Mouse (Mus musculus) hindbrain, embryonic 12.5 days (tissue): ENCODE measurements at regions not wholly inside any gene's neighbourhood (a gene's known extent, or its start where the extent isn't known, plus 50 kb on each side); places are given as distances from the start of the nearest gene placed in this dataset.
A peak's percentile ranks its signal among the peaks of the same experiment; 100 is the strongest.

Experiments
- ATAC-seq: fragments of 200-750 bp; cut with Nextera tagmentation; 2 replicates; pipeline ENCODE4 v1.8.0; 2017; ENCODE audit warnings: moderate TSS enrichment; ENCODE audit not compliant: low FRiP score
- H3K27ac ChIP-seq: fragments of 300-500 bp; sonication (generic); 2 replicates; pipeline ENCODE4 v1.5.1; 2016; ENCODE audit warnings: mild to moderate bottlenecking
- H3K27me3 ChIP-seq: fragments of 300-500 bp; sonication (generic); 2 replicates; pipeline ENCODE4 v1.6.1; 2016; ENCODE audit warnings: mild to moderate bottlenecking
- H3K36me3 ChIP-seq: fragments of 300-500 bp; sonication (generic); 2 replicates; pipeline ENCODE4 v1.6.1; 2016; ENCODE audit warnings: mild to moderate bottlenecking
- H3K4me1 ChIP-seq: fragments of 300-500 bp; sonication (generic); 2 replicates; pipeline ENCODE4 v1.6.1; 2016
- H3K4me2 ChIP-seq: fragments of 300-500 bp; sonication (generic); replicated peaks from 2 replicates; pipeline ENCODE4 v1.6.1; 2016; ENCODE audit warnings: mild to moderate bottlenecking
- H3K4me3 ChIP-seq: fragments of 300-500 bp; sonication (generic); 2 replicates; pipeline ENCODE4 v1.5.1; 2016; ENCODE audit warnings: mild to moderate bottlenecking
- H3K9ac ChIP-seq: fragments of 300-500 bp; sonication (generic); 2 replicates; pipeline ENCODE4 v1.6.1; 2016; ENCODE audit warnings: mild to moderate bottlenecking, moderate library complexity
- H3K9me3 ChIP-seq: fragments of 300-500 bp; sonication (generic); replicated peaks from 2 replicates; pipeline ENCODE4 v1.6.1; 2016; ENCODE audit warnings: mild to moderate bottlenecking
- WGBS: fragments of 180-500 bp; shearing (Covaris S2); methylation state at CpG from one replicate; pipeline ENCODE4 v1.1.7; 2016; 5-methylcytosine and 5-hydroxymethylcytosine counted together

- Histone ChIP-seq H3K4me2 (no peak overlapping the region), H3K4me3 (no peak overlapping the region), H3K4me1 (0 out of 2 replicates have a peak, but pooled peaks cover 2% of the 10 kb centered on the region), H3K9me3 (no peaks in the 10 kb centered on the region), H3K9ac (no peak overlapping the region), H3K36me3 (no peaks in the 10 kb centered on the region), H3K27ac (no peak overlapping the region), H3K27me3 (no peaks in the 10 kb centered on the region)
- 90% methylated on average over 5 of the region's 5 CpGs for WGBS
- no peak for ATAC-seq
These were observed 79.8 kb upstream of the Tnik start for GRCm38 (mm10) chr3:28183061-28183762.

- no peak for ATAC-seq
- no peaks in the 10 kb centered on the region for H3K27me3 ChIP-seq
- no peak overlapping the region for H3K4me2 ChIP-seq
- no peak overlapping the region for H3K4me3 ChIP-seq
- 10% methylated on average over 1 of the region's 1 CpGs for whole genome bisulfite sequencing
- peak overlapping the region; percentile 71 for H3K27ac ChIP-seq
- 0 out of 2 replicates have a peak, but pooled peaks cover 2% of the 10 kb centered on the region for H3K4me1 ChIP-seq
- H3K36me3 ChIP-seq = no peaks in the 10 kb centered on the region
- H3K9ac ChIP-seq = no peak overlapping the region
- no peaks in the 10 kb centered on the region for H3K9me3 ChIP-seq
These were observed 77.5 kb upstream of the Tnik start for GRCm38 (mm10) chr3:28185518-28185917.

- Histone ChIP-seq H3K27me3 (no peaks in the 10 kb centered on the region), H3K9ac (no peak overlapping the region), H3K4me3 (no peak overlapping the region), H3K9me3 (no peaks in the 10 kb centered on the region), H3K4me2 (no peak overlapping the region), H3K36me3 (no peaks in the 10 kb centered on the region), H3K4me1 (0 out of 2 replicates have a peak, but pooled peaks cover 2% of the 10 kb centered on the region), H3K27ac (peak overlapping the region; percentile 71)
- no peak for ATAC-seq
- WGBS = 30% methylated on average over 2 of the region's 2 CpGs
These were observed 77.1 kb upstream of the Tnik start for GRCm38 (mm10) chr3:28185918-28186317.

GRCm38 (mm10) chr3:28189371-28189770, 73.6 kb upstream of the Tnik start:
- ATAC-seq = no peak
- Histone ChIP-seq H3K27ac (no peak overlapping the region), H3K4me2 (no peak overlapping the region), H3K36me3 (no peaks in the 10 kb centered on the region), H3K4me1 (no peaks in the 10 kb centered on the region), H3K9ac (no peak overlapping the region), H3K27me3 (no peaks in the 10 kb centered on the region), H3K9me3 (no peaks in the 10 kb centered on the region), H3K4me3 (no peak overlapping the region)
- WGBS = 79% methylated on average over 2 of the region's 2 CpGs

- 80% methylated on average over 6 of the region's 6 CpGs for WGBS
- Histone ChIP-seq H3K4me3 (no peak overlapping the region), H3K4me1 (no peaks in the 10 kb centered on the region), H3K27ac (no peak overlapping the region), H3K9me3 (no peaks in the 10 kb centered on the region), H3K27me3 (no peaks in the 10 kb centered on the region), H3K4me2 (no peak overlapping the region), H3K9ac (no peak overlapping the region), H3K36me3 (no peaks in the 10 kb centered on the region)
- no peak for ATAC-seq
These were observed 72.8 kb upstream of the Tnik start for GRCm38 (mm10) chr3:28190243-28190642.

- Histone ChIP-seq H3K4me2 (no peak overlapping the region), H3K27me3 (no peaks in the 10 kb centered on the region), H3K4me3 (no peak overlapping the region), H3K4me1 (no peaks in the 10 kb centered on the region), H3K36me3 (no peaks in the 10 kb centered on the region), H3K27ac (no peak overlapping the region), H3K9ac (no peak overlapping the region), H3K9me3 (peaks cover 4% of the 10 kb centered on the region; the same call in 1 of the 2 replicates)
- no peak for ATAC-seq
- WGBS = 66% methylated on average over 4 of the region's 4 CpGs
These were observed 68.5 kb upstream of the Tnik start for GRCm38 (mm10) chr3:28194388-28194970.

- H3K27ac ChIP-seq = no peak overlapping the region
- H3K27me3 ChIP-seq = no peaks in the 10 kb centered on the region
- ATAC-seq = no peak
- H3K4me1 ChIP-seq = no peaks in the 10 kb centered on the region
- H3K4me3 ChIP-seq = no peak overlapping the region
- H3K36me3 ChIP-seq = no peaks in the 10 kb centered on the region
- 100% methylated on average over 1 of the region's 1 CpGs for WGBS
- peaks cover 4% of the 10 kb centered on the region; the same call in 1 of the 2 replicates for H3K9me3 ChIP-seq
- H3K4me2 ChIP-seq = no peak overlapping the region
- H3K9ac ChIP-seq = no peak overlapping the region
These were observed 66.2 kb upstream of the Tnik start for GRCm38 (mm10) chr3:28196786-28197185.

- Histone ChIP-seq H3K4me1 (no peaks in the 10 kb centered on the region), H3K36me3 (no peaks in the 10 kb centered on the region), H3K27ac (no peak overlapping the region), H3K4me2 (no peak overlapping the region), H3K9ac (no peak overlapping the region), H3K4me3 (no peak overlapping the region), H3K9me3 (no peaks in the 10 kb centered on the region), H3K27me3 (no peaks in the 10 kb centered on the region)
- 64% methylated on average over 2 of the region's 2 CpGs for WGBS
- ATAC-seq = no peak
These were observed 53.7 kb upstream of the Tnik start for GRCm38 (mm10) chr3:28209304-28209703.

- Histone ChIP-seq H3K9me3 (no peaks in the 10 kb centered on the region), H3K4me1 (no peaks in the 10 kb centered on the region), H3K27me3 (no peaks in the 10 kb centered on the region), H3K9ac (no peak overlapping the region), H3K4me2 (no peak overlapping the region), H3K36me3 (no peaks in the 10 kb centered on the region), H3K4me3 (no peak overlapping the region), H3K27ac (no peak overlapping the region)
- WGBS = 83% methylated on average over 14 of the region's 14 CpGs
- ATAC-seq = no peak
These were observed 51.9 kb upstream of the Tnik start for GRCm38 (mm10) chr3:28210847-28211803.
